Mouse (Mus musculus): ENCODE results near the gene Gjb2.
A peak's percentile ranks its signal among the peaks of the same experiment; 100 is the strongest.
"Not testable (repeated sequence)": the region's sequence is repeated elsewhere in the genome, so short reads cannot be mapped to it uniquely, and the experiment has no call there.

Gene Gjb2

DNA sequence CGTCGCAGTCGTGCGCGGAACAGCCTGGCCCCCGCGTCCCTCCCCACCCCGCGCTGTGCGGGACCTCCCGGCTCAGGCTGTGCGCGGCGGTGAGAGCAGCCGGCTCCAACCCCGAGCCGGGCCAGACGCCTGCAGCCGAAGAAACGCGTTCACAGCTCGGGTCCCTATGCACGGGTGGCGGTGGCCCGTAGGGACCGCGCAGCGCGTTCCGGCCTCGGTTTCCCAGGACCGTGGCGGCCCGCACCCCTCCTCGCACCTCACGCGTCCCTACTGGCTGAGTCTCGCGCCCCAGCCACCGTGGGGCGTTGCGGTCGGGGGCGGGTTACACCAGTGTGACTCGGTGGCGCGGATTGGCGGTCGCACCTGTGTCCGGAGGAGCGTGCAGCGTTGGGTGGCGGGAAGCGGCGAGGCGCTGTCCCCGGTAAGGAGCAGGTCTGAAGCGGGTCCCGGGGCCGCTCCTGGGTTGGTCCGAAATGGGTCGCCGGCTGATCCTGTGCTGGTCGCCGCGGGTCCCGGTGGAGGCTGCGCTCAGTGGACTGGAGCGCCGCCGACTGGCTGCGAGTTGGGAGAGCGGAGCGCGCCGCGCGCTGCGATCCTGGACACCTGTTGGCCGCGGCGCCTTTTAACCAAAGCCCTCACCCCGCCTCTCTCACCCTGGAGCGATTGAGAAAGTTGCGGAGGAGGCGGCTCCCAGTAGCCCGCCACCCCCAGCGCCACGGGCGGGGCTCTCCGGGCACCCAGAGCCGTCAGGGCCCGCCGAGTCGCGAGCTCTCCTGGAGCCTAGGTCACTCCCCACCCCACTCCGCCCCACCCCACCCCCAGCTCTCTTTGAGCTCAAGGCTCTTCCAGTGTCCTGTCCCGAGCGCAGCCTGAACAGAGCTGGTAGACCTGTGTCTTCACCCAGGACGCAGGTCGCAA is at the start of gene Gjb2:
Gjb2 (minus strand) TSS at position 597 of the 918 bp plus-strand sequence.
- no peak for DNase-seq (ENCODE audit: low read depth)

DNA sequence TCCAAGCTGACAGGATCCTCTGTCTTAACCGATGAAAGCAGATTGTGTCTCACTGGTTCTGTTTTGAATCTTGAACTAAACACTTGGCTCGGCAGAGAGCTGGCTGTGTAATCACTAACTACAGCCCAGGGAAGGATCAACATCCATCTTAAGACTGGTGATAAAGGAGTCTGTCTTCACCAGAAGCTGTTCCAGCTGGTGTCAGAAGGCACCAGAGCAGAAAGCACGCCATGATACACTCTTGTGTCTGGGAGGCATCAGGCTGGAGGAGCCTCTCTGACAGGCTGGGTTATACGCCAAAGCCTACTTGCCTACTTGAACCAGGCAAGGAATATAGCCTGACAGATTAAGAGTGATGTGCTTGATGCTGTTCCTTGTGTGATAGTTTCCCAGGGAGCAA is 41.2 kb upstream of the Gjb2 start:
- no peak for DNase-seq (ENCODE audit: low read depth)

- no peak for DNase-seq (ENCODE audit: low read depth)
Measured at GRCm38 (mm10) chr14:57135265-57135664, 30.8 kb upstream of the Gjb2 start.

DNA sequence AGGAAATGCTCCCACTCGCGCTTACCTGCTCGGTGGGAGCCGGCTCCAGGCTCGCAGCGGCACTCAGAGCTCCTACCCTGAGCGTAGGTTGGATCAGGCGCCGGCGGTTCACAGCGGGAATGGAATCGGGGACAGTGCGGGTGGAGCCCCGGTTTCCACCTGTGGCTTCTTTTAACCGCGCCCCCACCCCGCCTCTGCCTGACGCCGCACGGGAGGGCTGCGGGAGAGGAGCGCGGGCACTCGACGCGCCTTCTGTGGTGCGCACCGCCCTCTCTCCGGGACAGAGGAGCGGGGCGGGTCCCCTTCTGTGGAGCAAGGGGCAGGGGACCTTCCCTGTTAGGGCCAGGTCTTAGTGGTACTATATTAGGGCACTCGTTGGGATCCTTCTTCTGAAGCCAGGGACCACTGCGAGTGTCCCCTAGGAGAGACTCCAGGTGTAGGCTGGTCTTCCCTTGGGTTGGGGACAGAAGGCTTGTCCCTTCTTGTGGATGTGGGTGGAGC is 28.7 kb upstream of the Gjb2 start, which contains the start of gene Gjb6:
Gjb6 (minus strand) TSS at position 451 of the 501 bp plus-strand sequence.
- no peak for DNase-seq (ENCODE audit: low read depth)

GRCm38 (mm10) chr14:57127383-57127782 is 22.9 kb upstream of the Gjb2 start:
- DNase-seq (ENCODE audit: low read depth): no peak

DNA sequence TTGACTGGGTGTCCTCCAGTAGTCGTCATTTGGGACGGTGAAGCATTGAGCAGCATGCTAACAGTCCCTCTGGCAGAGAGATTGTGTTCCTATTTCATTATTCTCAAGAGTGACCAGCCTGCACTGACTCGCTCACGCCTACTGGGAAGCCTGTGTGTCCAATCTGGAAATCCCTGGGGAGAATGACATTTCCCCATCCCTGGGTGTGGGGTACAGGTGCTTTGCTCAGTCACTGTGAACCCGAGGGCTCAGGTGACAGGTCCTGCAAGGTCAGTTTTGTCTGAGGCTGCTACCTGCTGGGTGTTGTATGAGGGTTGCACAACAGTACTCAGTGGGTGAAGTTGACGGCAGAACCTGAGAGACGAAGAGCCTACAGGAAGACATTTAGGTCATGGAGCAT is 17.8 kb upstream of the Gjb2 start:
- no peak for DNase-seq (ENCODE audit: low read depth)

DNA sequence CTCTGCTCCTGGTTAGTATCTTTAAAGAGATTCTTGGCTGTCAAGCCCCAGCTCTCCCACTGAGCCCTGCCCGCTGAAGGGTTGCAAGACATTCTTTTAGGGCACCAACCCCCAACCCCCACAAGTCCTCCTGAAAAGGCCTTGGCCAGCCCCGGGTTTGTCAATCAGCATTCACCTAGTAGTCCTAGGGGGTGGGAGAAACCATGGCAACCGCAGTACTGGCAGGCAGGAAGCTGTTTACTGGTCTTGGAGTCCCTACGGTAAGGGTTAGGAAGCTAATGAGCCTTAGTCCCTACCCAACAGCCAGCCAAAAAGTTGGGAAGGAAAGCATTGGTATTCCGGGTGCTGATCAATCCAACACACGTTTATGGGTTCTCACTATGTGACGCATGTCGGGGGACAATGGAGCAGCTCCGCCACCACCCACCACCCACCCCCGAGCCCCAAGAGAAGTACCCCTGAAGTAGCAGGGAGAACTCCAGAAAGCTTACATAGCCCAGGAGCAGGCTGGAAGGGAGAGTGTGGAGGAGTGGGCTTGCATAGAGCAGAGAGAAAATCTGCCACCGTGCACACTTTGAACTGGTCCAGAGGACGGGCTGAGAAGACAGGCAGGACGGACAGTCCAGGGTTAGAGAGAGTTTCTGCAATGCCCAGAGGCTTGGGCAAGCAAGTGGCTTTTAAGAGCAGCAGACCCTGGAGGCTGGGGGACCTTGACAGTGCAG is 11.5 kb upstream of the Gjb2 start, which contains the start of gene Gm4491:
Gm4491 (minus strand) TSS at position 61 of the 722 bp plus-strand sequence.
- no peak for DNase-seq (ENCODE audit: low read depth)

DNA sequence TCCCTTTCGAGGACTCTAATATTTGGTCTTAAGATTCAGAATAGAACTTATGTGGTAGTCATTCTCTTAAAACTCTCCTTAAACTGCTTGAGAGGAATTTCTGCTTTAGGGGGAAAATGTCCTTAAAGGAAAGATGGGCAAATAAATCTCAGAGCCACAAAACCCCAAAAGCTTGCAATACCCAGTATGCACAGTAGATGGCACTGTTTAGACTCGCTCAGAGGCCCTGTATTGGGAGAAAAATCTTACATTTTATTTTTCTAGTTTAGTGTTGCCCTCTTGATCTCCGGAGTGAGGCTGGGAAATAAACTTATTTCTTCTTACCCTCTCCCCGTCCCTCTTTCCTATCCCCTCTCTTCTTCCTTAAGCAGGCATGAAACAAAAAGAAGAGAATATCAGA is 4.7 kb upstream of the Gjb2 start:
- peak; percentile 24 for DNase-seq (ENCODE audit: low read depth)

DNA sequence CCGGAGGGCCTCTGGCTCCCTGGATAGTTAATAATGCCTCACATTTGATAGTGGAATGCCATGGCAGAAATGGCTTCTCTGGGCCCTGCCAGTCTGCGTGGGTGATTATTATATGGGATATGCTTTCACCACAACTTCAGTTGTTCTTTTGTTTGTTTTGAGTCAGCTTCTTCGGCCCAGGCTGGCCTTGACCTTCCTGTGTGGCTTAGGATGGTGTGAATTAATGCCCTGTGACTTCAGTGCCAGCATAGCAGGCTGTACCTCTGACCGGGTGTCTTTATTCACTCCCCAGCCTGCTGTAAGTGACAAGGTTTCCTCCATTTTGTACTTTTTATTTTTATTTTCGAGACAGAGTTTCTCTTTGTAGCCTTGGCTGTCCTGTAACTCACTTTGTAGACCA is 3.4 kb upstream of the Gjb2 start:
- DNase-seq (ENCODE audit: low read depth): no peak

DNA sequence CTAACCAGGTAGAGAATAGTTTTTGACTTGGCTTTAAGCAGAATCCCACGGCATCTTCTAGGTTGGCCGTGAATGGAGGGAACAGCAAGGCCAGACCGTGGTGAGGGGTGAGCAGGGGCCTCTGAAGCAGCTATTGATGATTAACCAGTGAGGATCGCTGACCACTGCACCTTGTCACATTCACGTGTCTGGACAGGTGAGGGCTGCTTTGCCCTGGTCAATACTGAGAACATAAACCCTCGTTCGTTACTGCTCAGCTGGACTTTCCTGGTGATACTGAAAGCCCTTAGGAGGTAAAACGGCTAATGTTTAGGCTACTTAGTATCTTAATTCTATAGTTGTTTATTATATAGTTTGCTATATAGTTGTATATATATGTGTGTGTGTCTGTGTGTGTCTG is 2.6 kb upstream of the Gjb2 start:
- DNase-seq (ENCODE audit: low read depth): no peak

DNA sequence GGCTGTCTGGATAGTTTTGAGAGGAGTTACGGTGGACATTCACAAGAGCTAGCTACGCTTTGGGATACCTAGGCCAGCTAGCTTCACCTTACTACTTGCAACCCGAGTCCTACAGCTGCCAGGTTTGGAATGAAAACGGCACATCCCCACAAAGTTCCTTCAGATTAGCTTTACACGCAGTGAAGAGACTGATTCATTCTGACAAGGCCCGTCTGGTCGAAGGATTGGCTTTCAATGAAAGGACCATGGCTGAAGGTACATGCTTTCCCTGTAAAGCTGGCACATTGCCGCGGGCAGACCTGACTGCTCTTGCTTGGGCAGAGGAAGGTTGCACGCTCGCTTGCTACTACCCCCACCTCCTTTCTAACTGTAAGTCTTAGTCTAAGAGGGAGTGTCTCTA is 1.2 kb upstream of the Gjb2 start:
- DNase-seq (ENCODE audit: low read depth): no peak

- no peak for DNase-seq (ENCODE audit: low read depth)
Measured at GRCm38 (mm10) chr14:57105111-57105510, 609 bp upstream of the Gjb2 start.

- DNase-seq (ENCODE audit: low read depth): no peak
Measured at GRCm38 (mm10) chr14:57103711-57104105, 794 bp downstream of the Gjb2 start.

DNA sequence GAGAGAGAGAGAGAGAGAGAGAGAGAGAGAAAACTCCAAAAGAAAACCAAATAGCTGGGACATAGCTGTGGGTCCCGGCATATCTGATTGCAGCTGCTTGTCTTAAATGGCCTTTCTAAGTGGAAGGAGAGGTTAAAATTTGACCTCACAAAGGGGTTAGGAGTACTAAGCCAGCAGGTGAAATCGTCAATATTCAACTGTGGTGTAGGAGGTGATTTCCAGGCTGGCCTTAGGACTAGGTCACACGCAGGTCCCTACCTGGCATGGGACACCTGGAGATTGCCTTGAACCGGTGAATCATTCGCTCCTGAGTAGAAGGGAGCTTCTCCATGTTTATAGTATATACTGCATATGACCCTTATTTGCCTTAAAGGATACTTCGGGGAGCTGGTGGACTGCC is 1.4 kb downstream of the Gjb2 start:
- no peak for DNase-seq (ENCODE audit: low read depth)

GRCm38 (mm10) chr14:57101623-57102022 is 2.9 kb downstream of the Gjb2 start:
- DNase-seq (ENCODE audit: low read depth): no peak

DNA sequence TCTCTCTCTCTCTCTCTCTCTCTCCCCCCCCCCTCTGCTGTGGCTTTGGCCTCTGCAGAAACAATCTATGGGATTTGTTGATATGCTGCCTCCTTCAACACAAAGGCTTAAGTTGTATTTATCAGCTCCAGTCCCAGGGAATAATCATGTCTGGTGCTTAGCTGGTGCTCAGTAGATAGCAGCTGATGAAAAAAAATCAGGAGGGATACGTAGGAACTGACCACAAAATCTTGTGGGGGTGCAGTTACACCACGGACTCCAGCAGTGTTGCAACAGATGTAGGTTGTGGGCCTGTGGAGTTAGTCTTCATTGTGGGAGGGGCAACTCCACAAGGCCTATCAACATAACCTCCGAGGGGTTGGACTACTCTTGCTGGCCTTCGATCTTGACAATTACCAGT is 8.6 kb downstream of the Gjb2 start:
- no peak for DNase-seq (ENCODE audit: low read depth)

GRCm38 (mm10) chr14:57093029-57093428 is 11.5 kb downstream of the Gjb2 start:
- no peak for DNase-seq (ENCODE audit: low read depth)

DNA sequence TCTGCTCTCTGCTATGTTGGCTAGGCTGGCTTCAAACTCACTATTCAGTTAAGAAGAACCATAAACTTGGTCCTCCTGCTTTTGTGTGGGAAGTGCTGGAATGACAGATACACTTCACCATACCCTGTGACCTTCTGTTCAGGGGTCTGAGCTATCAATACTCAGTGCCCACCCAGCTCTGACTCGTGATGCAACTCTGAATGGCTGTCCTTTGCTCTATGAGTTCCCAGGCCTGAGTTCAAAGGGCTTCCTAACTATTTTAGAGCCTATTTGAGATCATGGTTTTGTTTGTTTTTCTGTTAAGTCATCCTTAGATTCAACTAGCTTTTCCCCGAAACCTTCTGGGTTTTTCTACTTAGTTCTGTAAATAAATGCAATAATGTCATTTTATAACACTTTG is 14.5 kb downstream of the Gjb2 start:
- no peak for DNase-seq (ENCODE audit: low read depth)

DNA sequence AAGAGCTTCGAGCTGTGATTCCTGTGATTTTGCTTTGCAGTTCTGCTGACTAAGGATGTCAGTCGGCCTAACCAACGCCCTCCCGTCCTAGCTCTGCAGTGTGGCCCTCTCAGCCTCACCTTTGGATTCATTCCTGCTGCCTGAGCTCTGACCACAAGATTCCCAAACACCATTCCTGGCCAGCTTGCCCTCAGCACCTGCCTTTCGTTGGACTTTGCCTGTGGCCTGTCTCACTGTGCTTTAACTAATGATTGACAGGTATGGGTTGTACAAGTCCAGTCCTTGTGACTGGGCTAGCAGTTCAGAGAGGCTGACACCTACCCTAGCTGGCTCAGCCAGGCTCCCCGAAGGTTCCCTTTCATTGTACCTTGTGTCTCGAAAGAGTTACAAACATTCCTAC is 15.4 kb downstream of the Gjb2 start:
- no peak for DNase-seq (ENCODE audit: low read depth)

GRCm38 (mm10) chr14:57084180-57084668 is 20.3 kb downstream of the Gjb2 start:
- DNase-seq (ENCODE audit: low read depth): peak; percentile 37

DNA sequence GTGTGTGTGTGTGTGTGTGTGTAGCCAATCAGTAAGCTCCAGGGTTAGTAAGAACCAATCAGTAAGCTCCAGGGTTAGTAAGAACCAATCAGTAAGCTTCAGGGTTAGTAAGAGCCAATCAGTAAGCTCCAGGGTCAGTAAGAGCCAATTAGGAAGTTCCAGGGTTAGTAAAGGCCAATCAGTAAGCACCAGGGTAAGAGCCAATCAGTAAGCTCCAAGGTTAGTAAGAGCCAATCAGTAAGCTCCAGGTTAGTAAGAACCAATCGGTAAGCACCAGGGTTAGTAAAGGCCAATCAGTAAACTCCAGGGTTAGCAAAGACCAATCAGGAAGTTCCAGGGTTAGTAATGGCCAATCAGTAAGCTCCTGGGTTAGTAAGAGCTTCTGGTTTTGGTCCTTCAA is 21.6 kb downstream of the Gjb2 start:
- DNase-seq (ENCODE audit: low read depth): no peak

DNA sequence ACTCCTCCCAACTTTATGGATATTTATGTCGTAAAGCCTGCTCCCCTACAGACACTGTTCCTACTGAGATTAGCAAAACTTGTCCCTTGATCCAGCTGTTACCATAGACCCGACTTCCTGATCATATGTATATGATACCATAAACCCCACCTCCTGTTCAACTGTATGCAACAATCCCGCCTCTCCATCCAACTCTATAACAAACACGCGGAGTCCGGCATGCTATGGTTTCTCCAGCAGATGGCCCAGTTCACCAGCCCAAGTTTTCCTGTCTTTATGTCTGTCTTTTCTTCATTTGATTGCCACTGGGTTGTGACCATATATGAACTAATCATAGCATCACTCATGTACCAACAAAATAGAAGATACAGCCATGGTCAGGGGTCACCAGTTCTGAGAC is 29.0 kb downstream of the Gjb2 start:
- no peak for DNase-seq (ENCODE audit: low read depth)

- not testable (repeated sequence) for DNase-seq (ENCODE audit: low read depth)
Measured at GRCm38 (mm10) chr14:57069906-57070305, 34.6 kb downstream of the Gjb2 start.

All from fibroblast of lung, adult 2 months (primary cell).